Mouse (Mus musculus): ENCODE measurements around the gene Svs5.
A peak's percentile ranks its signal among the peaks of the same experiment; 100 is the strongest.
"Not testable (repeated sequence)": the region's sequence is repeated elsewhere in the genome, so short reads cannot be mapped to it uniquely, and the experiment has no call there.

Gene Svs5

GRCm38 (mm10) chr2:164332440-164332839 is at the start of gene Svs5:
Gene Svs5 (plus strand): TSS chr2:164332740.
- not testable (repeated sequence) for DNase-seq

GRCm38 (mm10) chr2:164288968-164289367 is 43.6 kb upstream of the Svs5 start, which contains the start of gene Svs3a:
Gene Svs3a (plus strand): TSS chr2:164289268.
- DNase-seq: not testable (repeated sequence)

- DNase-seq: no peak
Measured at GRCm38 (mm10) chr2:164312599-164312998, 19.9 kb upstream of the Svs5 start.

DNA sequence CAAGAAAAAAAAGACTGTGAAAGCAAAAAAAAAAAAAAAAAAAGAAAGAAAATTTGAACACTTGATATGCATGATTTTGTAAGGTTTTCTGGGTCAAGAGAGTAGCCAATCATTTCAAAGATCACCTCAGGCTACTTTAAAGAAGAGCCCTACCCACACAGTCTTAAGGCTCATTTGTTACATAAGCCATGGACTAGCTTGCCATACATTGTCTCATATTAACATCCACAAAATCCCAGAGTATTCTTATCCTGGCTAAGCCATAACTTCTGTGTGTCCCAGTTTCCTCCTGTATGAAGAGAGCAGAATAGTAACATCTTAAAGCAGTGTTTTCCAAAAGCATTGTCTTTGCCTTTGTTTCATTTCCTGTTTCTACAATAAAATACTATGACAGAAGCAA is 17.1 kb upstream of the Svs5 start:
- DNase-seq: not testable (repeated sequence)

DNA sequence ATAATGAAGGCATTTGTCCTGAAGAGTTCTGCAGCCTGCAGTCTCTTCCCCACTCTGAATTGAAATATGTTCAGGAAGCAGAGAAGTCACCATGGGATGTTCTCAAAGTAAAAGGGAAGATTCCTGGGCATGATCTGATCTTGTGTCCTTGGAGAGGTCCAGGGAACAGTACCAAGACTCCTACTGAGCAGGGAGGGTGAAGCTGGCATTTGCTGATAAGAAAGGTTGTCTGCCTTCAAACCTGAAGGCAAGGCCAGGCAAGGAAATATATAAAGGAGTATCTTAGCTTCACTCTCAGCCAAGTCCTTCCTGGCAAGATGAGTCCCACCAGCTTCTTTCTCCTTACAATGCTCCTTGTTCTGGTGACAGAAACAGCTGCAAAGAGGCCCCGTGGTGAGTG is 16.1 kb upstream of the Svs5 start, which contains the start of gene Svs6:
Gene Svs6, plus strand, starts transcription at position 301 of the 400 bp plus-strand sequence.
- not testable (repeated sequence) for DNase-seq

DNA sequence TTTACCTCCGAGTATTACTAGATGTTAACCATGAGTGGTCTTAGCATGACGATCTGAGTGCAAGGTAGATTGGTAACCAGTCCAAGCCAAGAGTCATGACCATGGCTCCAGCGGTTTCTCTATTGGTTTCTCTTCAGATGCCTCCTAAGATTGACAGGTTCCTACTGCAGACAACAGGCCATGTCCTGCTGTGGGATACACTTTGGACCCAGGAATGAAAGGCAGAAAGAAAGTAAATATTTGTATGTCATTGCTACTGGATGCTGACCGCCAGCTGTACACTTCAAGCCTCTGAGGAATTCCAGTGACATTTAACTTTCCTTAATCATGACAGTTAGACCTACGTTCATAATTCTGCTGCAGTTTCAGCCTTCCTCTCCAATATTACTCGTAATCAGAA is 11.6 kb upstream of the Svs5 start:
- DNase-seq: no peak

DNA sequence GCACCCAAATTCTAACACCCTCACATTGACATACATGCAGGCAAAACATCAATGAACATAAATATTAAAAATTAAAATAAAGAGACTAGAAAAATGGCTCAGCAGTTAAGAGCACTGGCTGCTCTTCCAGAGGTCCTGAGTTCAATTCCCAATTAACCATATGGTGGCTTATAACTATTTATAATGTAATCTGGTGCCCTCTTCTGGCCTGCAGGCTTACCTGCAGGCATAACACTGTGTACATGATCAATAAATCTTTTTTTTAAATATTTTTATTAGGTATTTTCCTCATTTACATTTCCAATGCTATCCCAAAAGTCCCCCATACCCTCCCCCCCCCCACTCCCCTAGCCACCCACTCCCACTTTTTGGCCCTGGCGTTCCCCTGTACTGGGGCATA is 11.2 kb downstream of the Svs5 start:
- DNase-seq: peak in 1 of 2 experiments; percentile 7

GRCm38 (mm10) chr2:164347697-164348096 is 15.2 kb downstream of the Svs5 start:
- DNase-seq: peak in 1 of 2 experiments; percentile 6

DNA sequence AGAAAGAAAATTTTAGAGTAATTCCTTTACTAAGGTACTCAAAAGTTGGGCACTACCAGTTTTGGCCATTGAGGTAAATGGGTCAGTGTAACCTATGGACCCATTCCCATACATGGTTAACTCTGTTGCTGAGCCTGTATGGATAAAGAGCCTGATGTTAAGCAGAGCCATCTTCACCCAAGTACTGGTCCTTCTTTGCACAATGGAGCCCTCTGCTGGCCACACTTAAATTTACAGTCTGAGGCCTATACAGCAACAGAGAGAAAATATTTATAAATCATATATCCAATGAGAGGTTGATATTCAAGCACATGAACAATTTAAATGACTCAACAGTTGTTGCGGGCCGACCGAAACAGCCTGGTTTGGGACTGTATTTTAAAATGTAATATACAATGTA is 16.4 kb downstream of the Svs5 start:
- DNase-seq: peak; percentile 14 to 75

- no peak for DNase-seq
Measured at GRCm38 (mm10) chr2:164352697-164353096, 20.2 kb downstream of the Svs5 start.

DNA sequence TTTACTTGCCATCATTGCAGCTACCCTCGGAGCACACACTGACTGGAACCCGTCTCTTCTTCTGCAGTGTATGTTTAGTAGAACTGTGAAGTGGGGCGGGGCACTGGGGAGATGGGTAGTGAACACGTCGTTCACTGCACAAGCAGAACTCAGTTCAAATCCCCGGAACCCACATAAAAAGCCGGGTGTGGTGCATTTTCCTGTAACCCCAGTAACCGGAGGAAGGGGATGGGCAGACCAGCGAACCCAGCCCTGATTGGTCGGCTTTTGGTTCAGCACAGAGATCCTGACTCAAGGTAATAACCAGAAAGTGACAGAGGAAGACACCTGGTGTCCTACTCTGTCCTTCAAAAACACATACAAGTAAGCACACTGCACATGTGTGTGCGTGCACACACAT is 20.8 kb downstream of the Svs5 start:
- no peak for DNase-seq

- DNase-seq: no peak
Measured at GRCm38 (mm10) chr2:164356177-164356967, 23.8 kb downstream of the Svs5 start.

DNA sequence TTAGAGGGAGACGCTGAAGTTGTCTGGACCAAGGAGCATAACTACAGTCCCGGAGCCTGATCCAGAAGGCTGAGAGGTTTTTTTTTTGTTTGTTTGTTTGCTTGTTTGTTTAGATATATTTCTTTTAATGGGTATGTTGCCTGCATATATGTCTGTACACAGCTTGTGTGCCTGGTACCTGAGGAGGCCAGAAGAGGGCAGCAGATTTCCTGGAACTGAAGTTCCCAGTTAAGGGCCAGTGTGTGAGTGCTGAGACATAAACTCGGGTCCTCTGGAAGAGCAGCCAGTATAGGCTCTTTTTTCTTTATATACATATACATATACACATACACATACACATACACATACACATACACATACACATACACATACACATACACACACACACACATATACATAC is 25.8 kb downstream of the Svs5 start:
- peak in 1 of 2 experiments; percentile 36 for DNase-seq

- no peak for DNase-seq
Measured at GRCm38 (mm10) chr2:164359031-164359430, 26.5 kb downstream of the Svs5 start.

DNA sequence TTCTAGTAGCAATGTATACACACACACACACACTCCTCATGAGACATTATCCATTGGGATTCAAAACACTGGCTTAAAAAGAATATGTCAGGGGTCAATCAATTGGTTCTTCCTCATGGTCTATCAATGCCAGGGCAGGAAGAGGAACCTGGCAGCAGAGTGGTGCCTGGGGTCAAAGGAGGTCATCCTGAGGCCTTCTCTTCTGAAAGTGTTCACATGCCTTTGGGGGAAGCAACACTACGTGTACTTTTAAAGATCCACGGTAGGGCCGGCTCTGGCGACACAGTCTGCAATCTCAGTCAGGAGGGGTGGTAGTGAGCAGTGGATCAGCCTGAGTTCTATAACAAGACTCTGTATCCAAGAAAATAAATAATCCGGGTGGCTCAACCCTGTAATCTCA is 27.1 kb downstream of the Svs5 start:
- no peak for DNase-seq

DNA sequence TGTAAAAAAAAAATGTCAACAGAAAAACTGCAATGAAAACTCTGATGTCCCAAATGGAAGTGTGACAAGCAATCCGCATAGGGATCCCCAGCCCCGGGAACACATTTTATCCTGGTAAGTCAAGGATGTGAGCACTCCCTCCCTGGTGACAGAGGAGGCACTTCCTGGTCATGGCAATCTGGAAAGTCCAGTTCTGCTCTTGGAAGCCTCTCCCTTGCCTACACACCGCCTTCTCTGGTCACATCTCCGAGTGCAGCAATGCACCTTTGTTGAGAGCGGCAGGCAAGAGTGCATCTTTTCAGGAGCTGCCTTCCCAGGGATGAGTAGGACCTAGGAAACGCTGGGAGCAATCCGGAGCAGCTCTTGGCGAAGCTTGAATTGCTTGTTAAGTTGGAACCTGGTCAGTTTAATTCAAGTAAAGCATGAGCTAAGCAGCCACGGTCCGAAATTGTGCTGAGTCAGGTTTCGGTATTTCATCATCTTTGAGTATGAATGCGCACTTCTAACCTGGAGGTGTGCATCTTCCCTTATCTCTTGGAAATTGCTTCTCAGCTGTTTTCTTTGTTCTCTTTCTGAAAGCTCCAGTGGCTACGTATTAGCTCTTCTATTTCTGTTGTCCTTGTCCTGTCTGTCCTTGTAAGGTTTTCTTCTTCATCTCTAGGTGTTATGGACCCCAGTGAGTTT is 28.6 kb downstream of the Svs5 start:
- DNase-seq: no peak

DNA sequence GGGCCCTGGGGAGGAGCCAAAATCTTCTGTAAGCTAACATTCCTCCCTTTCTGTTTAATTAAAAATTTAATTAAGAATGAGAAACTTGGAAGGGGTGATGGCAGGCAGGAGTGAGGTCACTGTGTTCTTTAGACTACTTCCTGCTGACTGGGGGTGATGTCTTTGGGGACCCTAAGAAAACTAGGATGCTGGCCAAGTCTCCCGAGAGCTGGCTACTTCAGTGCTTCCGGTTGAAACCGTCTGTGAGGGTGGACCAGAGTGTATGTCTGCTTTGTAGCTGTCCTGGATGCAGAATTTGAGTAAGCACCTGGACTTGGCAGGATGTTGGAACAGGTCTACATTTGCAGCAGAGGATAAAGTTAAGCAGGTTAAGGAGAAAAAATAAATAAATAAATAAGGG is 34.4 kb downstream of the Svs5 start:
- peak in 1 of 2 experiments; percentile 5 for DNase-seq

DNA sequence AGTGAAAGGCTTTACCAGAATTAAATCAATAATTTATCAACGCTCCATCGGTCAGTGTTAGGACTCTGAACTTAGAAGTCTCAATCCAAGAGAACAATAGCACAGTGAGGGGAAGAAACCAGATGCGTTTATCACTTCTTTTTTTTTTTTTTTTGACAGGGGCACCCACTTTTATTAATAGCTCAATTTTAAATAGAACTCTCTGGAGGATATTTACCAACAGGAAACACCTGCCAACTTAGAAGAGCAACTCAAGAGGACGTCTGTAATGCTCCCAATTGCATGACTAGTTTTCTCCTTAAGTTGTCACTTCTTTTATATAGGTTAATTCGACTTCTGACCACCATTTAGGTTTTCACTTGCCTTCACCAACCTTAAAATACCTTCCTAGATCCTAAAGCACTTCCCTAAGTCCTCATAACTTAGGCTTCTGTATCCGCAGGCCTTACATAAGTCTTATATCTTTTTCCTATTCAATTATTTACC is 36.1 kb downstream of the Svs5 start:
- DNase-seq: no peak

- no peak for DNase-seq
Measured at GRCm38 (mm10) chr2:164371371-164371770, 38.8 kb downstream of the Svs5 start.

DNA sequence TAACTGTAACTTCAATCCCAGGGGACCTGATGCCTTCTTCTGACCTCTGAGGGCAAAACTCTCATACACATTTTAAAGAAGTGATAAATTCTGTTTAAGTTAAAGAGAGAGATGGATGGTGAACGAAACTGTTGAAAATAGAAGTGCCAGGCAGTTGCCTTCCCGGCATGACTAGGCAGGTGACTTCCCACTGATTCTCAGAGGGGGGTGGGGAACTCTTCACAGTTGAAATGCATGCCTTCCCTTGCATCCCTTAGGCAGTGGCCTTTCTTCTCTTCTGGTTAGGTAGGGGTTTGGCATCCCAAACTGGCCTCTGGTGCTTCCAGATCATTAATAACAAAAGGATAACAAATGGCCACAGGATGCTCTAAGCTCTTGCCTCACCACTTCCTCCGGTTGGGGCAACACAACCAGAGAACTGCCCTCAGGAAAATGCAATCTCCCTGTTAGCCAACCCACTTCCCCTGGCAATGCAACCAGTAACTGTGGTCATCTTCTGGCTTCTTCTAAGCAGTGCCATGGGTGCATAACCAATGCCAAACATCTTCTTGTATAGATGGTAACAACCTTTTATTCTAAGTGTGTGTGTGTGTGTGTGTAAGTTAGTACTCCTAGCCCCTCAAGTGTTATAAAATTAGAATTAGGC is 40.0 kb downstream of the Svs5 start:
- DNase-seq: no peak

GRCm38 (mm10) chr2:164373187-164373586 is 40.6 kb downstream of the Svs5 start:
- DNase-seq: no peak

DNA sequence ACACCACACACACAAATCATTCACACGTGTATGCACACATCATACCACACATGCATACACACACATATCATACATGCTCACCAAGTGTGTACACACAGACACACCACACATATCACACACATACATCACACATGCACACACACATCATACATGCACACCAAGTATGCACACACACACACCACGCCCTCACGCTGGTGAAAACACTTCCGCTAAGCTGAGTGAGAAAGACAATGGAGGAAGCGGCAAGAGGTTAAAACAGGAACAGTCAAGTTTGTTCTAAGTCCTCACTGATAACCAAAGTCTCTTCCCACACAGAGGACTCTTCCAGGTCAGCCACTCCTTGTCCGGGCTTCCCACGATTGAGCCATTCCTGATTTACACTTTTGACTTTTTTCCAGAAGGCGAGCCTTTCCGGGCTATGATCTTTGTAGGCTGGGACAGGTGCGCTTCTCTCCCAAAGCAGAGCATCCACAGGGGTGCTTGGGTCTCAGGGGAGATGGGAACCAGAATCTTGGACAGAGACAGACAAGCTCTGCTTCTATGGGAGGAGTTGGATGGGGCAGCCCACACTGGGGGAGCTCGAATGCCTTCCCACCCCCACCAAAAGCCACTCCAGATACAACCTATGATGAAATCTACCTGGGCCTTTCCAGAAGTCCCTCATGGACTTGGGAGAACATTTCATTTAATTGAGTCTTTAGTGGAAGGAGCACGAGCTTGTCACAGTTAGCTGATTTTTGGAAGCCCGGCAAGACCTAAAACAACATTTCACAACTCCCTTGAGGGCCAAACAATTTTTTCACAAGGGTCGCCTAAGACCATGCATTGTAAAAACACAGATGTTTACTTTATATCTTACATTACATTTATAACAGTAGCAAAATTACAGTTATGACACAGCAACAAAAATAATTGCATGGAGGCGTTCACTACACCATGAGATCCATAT is 45.2 kb downstream of the Svs5 start:
- no peak for DNase-seq

All from kidney, postnatal 36 days (tissue).